Mouse (Mus musculus) MEL (cell line): ENCODE measurements around the gene Trim34a.

ENCODE experiments used
- CTCF ChIP-seq, 3 experiments: IDR thresholded peaks in 2 of 3; conservative IDR thresholded peaks in 1 of 3; 2 replicates each; pipeline ENCODE4 v1.5.1; 2011 to 2012; ENCODE audit warnings: low read length in 3 of 3, low read depth in 2 of 3, mild to moderate bottlenecking in 2 of 3, improper control_type of control experiment in 1 of 3, inconsistent platforms in 1 of 3, mixed read lengths in 1 of 3, moderate library complexity in 1 of 3; ENCODE audit not compliant: control insufficient read depth in 1 of 3, insufficient read depth in 1 of 3, poor library complexity in 1 of 3, severe bottlenecking in 1 of 3
- GATA1 ChIP-seq: IDR thresholded peaks from 2 replicates; pipeline ENCODE4 v1.6.1; 2011; ENCODE audit warnings: low read depth, low read length, improper control_type of control experiment
- POLR2A ChIP-seq, 2 experiments: IDR thresholded peaks; 2 replicates each; pipeline ENCODE4 v1.6.1; 2011 to 2012; ENCODE audit warnings: low read length in 2 of 2, mild to moderate bottlenecking in 2 of 2, control low read depth in 1 of 2, improper control_type of control experiment in 1 of 2, low read depth in 1 of 2, moderate library complexity in 1 of 2; ENCODE audit not compliant: control insufficient read depth in 1 of 2, insufficient read depth in 1 of 2, poor library complexity in 1 of 2
- TAL1 ChIP-seq: IDR thresholded peaks from 2 replicates; pipeline ENCODE4 v1.6.1; 2012; ENCODE audit warnings: mild to moderate bottlenecking, inconsistent platforms, low read length, moderate library complexity, mixed read lengths

- TF ChIP-seq GATA1, result no peak
- TF ChIP-seq CTCF (IDR thresholded peaks at IDR 0.05 in 2 of 3, conservative IDR thresholded peaks at IDR 0.05 in 1 of 3; ENCODE audit: control insufficient read depth in 1 of 3, insufficient read depth in 1 of 3, low read depth in 2 of 3, low read length in 3 of 3, poor library complexity in 1 of 3, severe bottlenecking in 1 of 3), result peak; percentile 66 to 80 (median 78)
- TF ChIP-seq TAL1, result no peak
- TF ChIP-seq POLR2A (IDR thresholded peaks at IDR 0.05; ENCODE audit: control insufficient read depth in 1 of 2, insufficient read depth in 1 of 2, low read depth in 1 of 2, low read length in 2 of 2, poor library complexity in 1 of 2), result no peak
These were observed 13.1 kb upstream of the Trim34a start for GRCm38 (mm10) chr7:104231203-104231602.
